Mouse (Mus musculus): Measurements from ENCODE around the gene Usp25. TPM values are rescaled to one million over a fixed set of nuclear protein-coding genes. Genes with fewer than 3 reads are reported as not detected.

Usp25 gene
- polyA plus RNA-seq, 1 experiment, result 7.5 TPM

- no peak overlapping the region for H3K4me3 ChIP-seq
- no peak overlapping the region for H3K4me2 ChIP-seq (ENCODE audit: low read depth)
- TF ChIP-seq TCF12 (IDR thresholded peaks at IDR 0.05; ENCODE audit: insufficient read depth, poor library complexity, severe bottlenecking) (no peak), POLR2AphosphoS2 (IDR thresholded peaks at IDR 0.05; ENCODE audit: insufficient read length, low read depth) (no peak), E2F4 (IDR thresholded peaks at IDR 0.05; ENCODE audit: insufficient read depth) (no peak), POLR2A (IDR thresholded peaks at IDR 0.05; ENCODE audit: insufficient read length, low read depth) (no peak), CEBPB (IDR thresholded peaks at IDR 0.05; ENCODE audit: insufficient read depth, poor library complexity, severe bottlenecking) (no peak), TCF3 (IDR thresholded peaks at IDR 0.05; ENCODE audit: insufficient read length, low read depth) (no peak), USF1 (IDR thresholded peaks at IDR 0.05; ENCODE audit: low read depth) (no peak), MYOG (IDR thresholded peaks at IDR 0.05; ENCODE audit: control insufficient read depth in 1 of 3, insufficient read depth in 1 of 3, insufficient read length in 2 of 3, low read depth in 2 of 3) (no peak), MAX (IDR thresholded peaks at IDR 0.05; ENCODE audit: low read depth) (no peak), SRF (IDR thresholded peaks at IDR 0.05; ENCODE audit: control insufficient read depth, insufficient read length, low read depth) (no peak)
- H3K36me3 ChIP-seq (ENCODE audit: control insufficient read depth, insufficient read depth), result no peaks in the 10 kb centered on the region
- no peaks in the 10 kb centered on the region for H3K27me3 ChIP-seq (ENCODE audit: control insufficient read depth, insufficient read depth, insufficient read length)
- H3K79me2 ChIP-seq (ENCODE audit: control insufficient read depth, insufficient read depth), result no peaks in the 10 kb centered on the region
- no peak overlapping the region for H3ac ChIP-seq (ENCODE audit: control insufficient read depth, insufficient read length)
Observed at GRCm38 (mm10) chr16:77152288-77152687, 138.8 kb downstream of the Usp25 start.

- no peaks in the 10 kb centered on the region for H3K79me2 ChIP-seq (ENCODE audit: control insufficient read depth, insufficient read depth)
- H3K36me3 ChIP-seq (ENCODE audit: control insufficient read depth, insufficient read depth), result no peaks in the 10 kb centered on the region
- TF ChIP-seq POLR2AphosphoS2 (IDR thresholded peaks at IDR 0.05; ENCODE audit: insufficient read length, low read depth), result no peak
- no peak for TF ChIP-seq REST (IDR thresholded peaks at IDR 0.05; ENCODE audit: insufficient read depth, insufficient read length)
- no peak for TF ChIP-seq MAX (IDR thresholded peaks at IDR 0.05; ENCODE audit: low read depth)
- TF ChIP-seq E2F4 (IDR thresholded peaks at IDR 0.05; ENCODE audit: insufficient read depth), result no peak
- TF ChIP-seq TCF3 (IDR thresholded peaks at IDR 0.05; ENCODE audit: insufficient read length, low read depth), result no peak
- no peak for TF ChIP-seq USF1 (IDR thresholded peaks at IDR 0.05; ENCODE audit: low read depth)
- TF ChIP-seq SRF (IDR thresholded peaks at IDR 0.05; ENCODE audit: control insufficient read depth, insufficient read length, low read depth), result no peak
- TF ChIP-seq MYOG (IDR thresholded peaks at IDR 0.05; ENCODE audit: control insufficient read depth in 1 of 3, insufficient read depth in 1 of 3, insufficient read length in 2 of 3, low read depth in 2 of 3), result no peak
- TF ChIP-seq MYOD1 (IDR thresholded peaks at IDR 0.05; ENCODE audit: control insufficient read depth in 1 of 3, insufficient read length in 2 of 3, low read depth in 2 of 3), result no peak
- no peak for TF ChIP-seq POLR2A (IDR thresholded peaks at IDR 0.05; ENCODE audit: insufficient read length, low read depth)
- no peak for TF ChIP-seq TCF12 (IDR thresholded peaks at IDR 0.05; ENCODE audit: insufficient read depth, poor library complexity, severe bottlenecking)
- no peak for TF ChIP-seq CEBPB (IDR thresholded peaks at IDR 0.05; ENCODE audit: insufficient read depth, poor library complexity, severe bottlenecking)
- no peaks in the 10 kb centered on the region for H3K27me3 ChIP-seq (ENCODE audit: control insufficient read depth, insufficient read depth, insufficient read length)
- no peak overlapping the region for H3K4me2 ChIP-seq (ENCODE audit: low read depth)
- no peak overlapping the region for H3K4me3 ChIP-seq
- H3ac ChIP-seq (ENCODE audit: control insufficient read depth, insufficient read length), result no peak overlapping the region
Observed at GRCm38 (mm10) chr16:77153216-77153715, 139.8 kb downstream of the Usp25 start.

- Histone ChIP-seq H3ac (ENCODE audit: control insufficient read depth, insufficient read length) (no peak overlapping the region), H3K27me3 (ENCODE audit: control insufficient read depth, insufficient read depth, insufficient read length) (no peaks in the 10 kb centered on the region), H3K4me3 (no peak overlapping the region), H3K36me3 (ENCODE audit: control insufficient read depth, insufficient read depth) (no peaks in the 10 kb centered on the region), H3K79me2 (ENCODE audit: control insufficient read depth, insufficient read depth) (no peaks in the 10 kb centered on the region), H3K4me2 (ENCODE audit: low read depth) (no peak overlapping the region)
- TF ChIP-seq POLR2A (IDR thresholded peaks at IDR 0.05; ENCODE audit: insufficient read length, low read depth) (no peak), MAX (IDR thresholded peaks at IDR 0.05; ENCODE audit: low read depth) (no peak), TCF3 (IDR thresholded peaks at IDR 0.05; ENCODE audit: insufficient read length, low read depth) (no peak), SRF (IDR thresholded peaks at IDR 0.05; ENCODE audit: control insufficient read depth, insufficient read length, low read depth) (no peak)
Observed at GRCm38 (mm10) chr16:77153815-77154214, 140.3 kb downstream of the Usp25 start.

DNA sequence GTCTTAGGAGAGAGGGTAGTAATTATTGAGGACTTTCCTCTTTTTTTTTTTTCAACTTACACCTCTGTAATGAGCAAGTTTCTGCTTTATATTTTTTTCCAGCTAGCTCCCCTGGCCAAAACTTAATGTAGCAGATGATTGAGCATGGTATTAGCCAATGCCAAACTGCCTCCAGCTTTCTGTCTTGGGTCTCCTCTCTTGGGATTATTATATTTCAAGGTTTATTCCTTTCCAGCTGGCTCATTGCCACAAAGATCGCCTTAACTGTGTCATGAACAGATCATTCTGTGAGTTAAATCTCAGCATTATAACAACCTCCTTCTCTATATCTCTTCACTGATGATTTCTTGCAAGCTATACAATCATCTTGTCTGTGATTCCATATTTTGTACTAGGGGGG lies 141.3 kb downstream of the Usp25 start:
- Histone ChIP-seq H3K79me2 (ENCODE audit: control insufficient read depth, insufficient read depth) (no peaks in the 10 kb centered on the region), H3K27me3 (ENCODE audit: control insufficient read depth, insufficient read depth, insufficient read length) (no peaks in the 10 kb centered on the region), H3ac (ENCODE audit: control insufficient read depth, insufficient read length) (no peak overlapping the region), H3K4me3 (no peak overlapping the region), H3K36me3 (ENCODE audit: control insufficient read depth, insufficient read depth) (no peaks in the 10 kb centered on the region), H3K4me2 (ENCODE audit: low read depth) (no peak overlapping the region)
- TF ChIP-seq CEBPB (IDR thresholded peaks at IDR 0.05; ENCODE audit: insufficient read depth, poor library complexity, severe bottlenecking) (no peak), MYOG (IDR thresholded peaks at IDR 0.05; ENCODE audit: control insufficient read depth in 1 of 3, insufficient read depth in 1 of 3, insufficient read length in 2 of 3, low read depth in 2 of 3) (no peak), MAX (IDR thresholded peaks at IDR 0.05; ENCODE audit: low read depth) (no peak), POLR2AphosphoS2 (IDR thresholded peaks at IDR 0.05; ENCODE audit: insufficient read length, low read depth) (no peak), TCF12 (IDR thresholded peaks at IDR 0.05; ENCODE audit: insufficient read depth, poor library complexity, severe bottlenecking) (no peak), E2F4 (IDR thresholded peaks at IDR 0.05; ENCODE audit: insufficient read depth) (no peak), MYOD1 (IDR thresholded peaks at IDR 0.05; ENCODE audit: control insufficient read depth in 1 of 3, insufficient read length in 2 of 3, low read depth in 2 of 3) (no peak)
